Mouse (Mus musculus): ENCODE measurements around the gene Fhl2. TPM values are rescaled to one million over a fixed set of nuclear protein-coding genes. Genes with fewer than 3 reads are reported as not detected.

Gene Fhl2
- not detected in 2 replicates for polyA plus RNA-seq (2012; ENCODE audit: insufficient read depth, insufficient read length, low replicate concordance, missing spikeins)

GRCm38 (mm10) chr1:43196661-43197241, at the start of gene Fhl2:
Fhl2 (minus strand) TSS chr1:43196984.
- Histone ChIP-seq H3K4me3 (ENCODE audit: insufficient read depth, low read depth, low read length) (no peak within 1 kb of the TSS), H3K27ac (ENCODE audit: insufficient read depth, low read depth, low read length) (no peak within 1 kb of the TSS), H3K4me1 (ENCODE audit: control insufficient read depth, insufficient read depth, low read length) (peaks cover 3% of the 10 kb centered on the region; the same call in 1 of the 2 replicates)
- TF ChIP-seq CTCF (IDR thresholded peaks at IDR 0.05; ENCODE audit: insufficient read depth, low read depth, low read length) (no peak), POLR2A (IDR thresholded peaks at IDR 0.05; ENCODE audit: insufficient read depth, low read depth, low read length) (no peak)
- WGBS = 91% methylated on average over 5 of the region's 5 CpGs

GRCm38 (mm10) chr1:43245014-43245413, 48.2 kb upstream of the Fhl2 start:
- no peak overlapping the region for H3K27ac ChIP-seq (ENCODE audit: insufficient read depth, low read depth, low read length)
- no peak for TF ChIP-seq CTCF (IDR thresholded peaks at IDR 0.05; ENCODE audit: insufficient read depth, low read depth, low read length)
- TF ChIP-seq POLR2A (IDR thresholded peaks at IDR 0.05; ENCODE audit: insufficient read depth, low read depth, low read length) = no peak
- WGBS = 56% methylated on average over 2 of the region's 2 CpGs
- no peak overlapping the region for H3K4me3 ChIP-seq (ENCODE audit: insufficient read depth, low read depth, low read length)
- peaks cover 2% of the 10 kb centered on the region; the same call in 1 of the 2 replicates for H3K4me1 ChIP-seq (ENCODE audit: control insufficient read depth, insufficient read depth, low read length)

GRCm38 (mm10) chr1:43241208-43241607, 44.4 kb upstream of the Fhl2 start:
- 94% methylated on average over 2 of the region's 2 CpGs for WGBS
- H3K27ac ChIP-seq (ENCODE audit: insufficient read depth, low read depth, low read length) = no peak overlapping the region
- TF ChIP-seq CTCF (IDR thresholded peaks at IDR 0.05; ENCODE audit: insufficient read depth, low read depth, low read length) = no peak
- no peak for TF ChIP-seq POLR2A (IDR thresholded peaks at IDR 0.05; ENCODE audit: insufficient read depth, low read depth, low read length)
- peaks cover 2% of the 10 kb centered on the region; the same call in 1 of the 2 replicates for H3K4me1 ChIP-seq (ENCODE audit: control insufficient read depth, insufficient read depth, low read length)
- no peak overlapping the region for H3K4me3 ChIP-seq (ENCODE audit: insufficient read depth, low read depth, low read length)

- no peaks in the 10 kb centered on the region for H3K4me1 ChIP-seq (ENCODE audit: control insufficient read depth, insufficient read depth, low read length)
- TF ChIP-seq POLR2A (IDR thresholded peaks at IDR 0.05; ENCODE audit: insufficient read depth, low read depth, low read length) = no peak
- no peak for TF ChIP-seq CTCF (IDR thresholded peaks at IDR 0.05; ENCODE audit: insufficient read depth, low read depth, low read length)
- no peak overlapping the region for H3K27ac ChIP-seq (ENCODE audit: insufficient read depth, low read depth, low read length)
- no peak overlapping the region for H3K4me3 ChIP-seq (ENCODE audit: insufficient read depth, low read depth, low read length)
- WGBS = 93% methylated on average over 2 of the region's 2 CpGs
Observed at GRCm38 (mm10) chr1:43239796-43240313, 43.1 kb upstream of the Fhl2 start.

GRCm38 (mm10) chr1:43238471-43238870, 41.7 kb upstream of the Fhl2 start:
- WGBS = 91% methylated on average over 2 of the region's 2 CpGs
- no peak overlapping the region for H3K27ac ChIP-seq (ENCODE audit: insufficient read depth, low read depth, low read length)
- TF ChIP-seq CTCF (IDR thresholded peaks at IDR 0.05; ENCODE audit: insufficient read depth, low read depth, low read length) (no peak), POLR2A (IDR thresholded peaks at IDR 0.05; ENCODE audit: insufficient read depth, low read depth, low read length) (no peak)
- H3K4me1 ChIP-seq (ENCODE audit: control insufficient read depth, insufficient read depth, low read length) = no peaks in the 10 kb centered on the region
- H3K4me3 ChIP-seq (ENCODE audit: insufficient read depth, low read depth, low read length) = no peak overlapping the region

- H3K27ac ChIP-seq (ENCODE audit: insufficient read depth, low read depth, low read length) = no peak overlapping the region
- no peak overlapping the region for H3K4me3 ChIP-seq (ENCODE audit: insufficient read depth, low read depth, low read length)
- TF ChIP-seq CTCF (IDR thresholded peaks at IDR 0.05; ENCODE audit: insufficient read depth, low read depth, low read length) (no peak), POLR2A (IDR thresholded peaks at IDR 0.05; ENCODE audit: insufficient read depth, low read depth, low read length) (no peak)
- H3K4me1 ChIP-seq (ENCODE audit: control insufficient read depth, insufficient read depth, low read length) = no peaks in the 10 kb centered on the region
- WGBS = 90% methylated on average over 3 of the region's 3 CpGs
Observed at GRCm38 (mm10) chr1:43237360-43238235, 40.8 kb upstream of the Fhl2 start.

- Histone ChIP-seq H3K4me1 (ENCODE audit: control insufficient read depth, insufficient read depth, low read length) (no peaks in the 10 kb centered on the region), H3K4me3 (ENCODE audit: insufficient read depth, low read depth, low read length) (no peak overlapping the region), H3K27ac (ENCODE audit: insufficient read depth, low read depth, low read length) (no peak overlapping the region)
- no peak for TF ChIP-seq CTCF (IDR thresholded peaks at IDR 0.05; ENCODE audit: insufficient read depth, low read depth, low read length)
- 70% methylated on average over 8 of the region's 8 CpGs for WGBS
Observed at GRCm38 (mm10) chr1:43225531-43226151, 28.9 kb upstream of the Fhl2 start.

GRCm38 (mm10) chr1:43224943-43225342, 28.2 kb upstream of the Fhl2 start:
- WGBS = 88% methylated on average over 4 of the region's 4 CpGs
- no peak for TF ChIP-seq CTCF (IDR thresholded peaks at IDR 0.05; ENCODE audit: insufficient read depth, low read depth, low read length)
- TF ChIP-seq POLR2A (IDR thresholded peaks at IDR 0.05; ENCODE audit: insufficient read depth, low read depth, low read length) = no peak

More at GRCm38 (mm10) chr1:43224943-43225342, 28.2 kb upstream of the Fhl2 start:
- Histone ChIP-seq H3K4me3 (ENCODE audit: insufficient read depth, low read depth, low read length) (no peak overlapping the region), H3K27ac (ENCODE audit: insufficient read depth, low read depth, low read length) (no peak overlapping the region), H3K4me1 (ENCODE audit: control insufficient read depth, insufficient read depth, low read length) (no peaks in the 10 kb centered on the region)

Data from olfactory bulb, adult 2 months (tissue).